Mouse (Mus musculus) neural tube, embryonic 11.5 days (tissue): Measurements from ENCODE around the gene Zfp984. TPM values are rescaled to one million over a fixed set of nuclear protein-coding genes. Genes with fewer than 3 reads are reported as not detected.
A peak's percentile ranks its signal among the peaks of the same experiment; 100 is the strongest.
"Not testable (repeated sequence)": the region's sequence is repeated elsewhere in the genome, so short reads cannot be mapped to it uniquely, and the experiment has no call there.

ENCODE experiments used
- ATAC-seq: fragments of 200-750 bp; cut with Nextera tagmentation; 2 replicates; pipeline ENCODE4 v1.8.0; 2017; ENCODE audit warnings: moderate number of reproducible peaks, mild to moderate bottlenecking, moderate TSS enrichment, moderate library complexity; ENCODE audit not compliant: insufficient read depth, low FRiP score, low TSS enrichment
- DNase-seq: peaks from one replicate; pipeline ENCODE4 v3.0.0-alpha.2; 2015; ENCODE audit warnings: low spot score
- H3K27ac ChIP-seq: fragments of 300-500 bp; sonication (generic); 2 replicates; pipeline ENCODE4 v1.5.1; 2014; ENCODE audit warnings: low read depth, mild to moderate bottlenecking, low read length
- H3K27me3 ChIP-seq: fragments of 300-500 bp; sonication (generic); 2 replicates; pipeline ENCODE4 v1.6.1; 2014; ENCODE audit warnings: mild to moderate bottlenecking, low read length, mixed read lengths; ENCODE audit not compliant: control insufficient read depth, insufficient read depth
- H3K36me3 ChIP-seq: fragments of 300-500 bp; sonication (generic); 2 replicates; pipeline ENCODE4 v1.6.1; 2014; ENCODE audit warnings: mild to moderate bottlenecking, low read length, moderate library complexity, mixed read lengths; ENCODE audit not compliant: control insufficient read depth, insufficient read depth
- H3K4me1 ChIP-seq: fragments of 300-500 bp; sonication (generic); 2 replicates; pipeline ENCODE4 v1.6.1; 2014; ENCODE audit warnings: low read length, mixed read lengths; ENCODE audit not compliant: control insufficient read depth, insufficient read depth
- H3K4me2 ChIP-seq: fragments of 300-500 bp; sonication (generic); 2 replicates; pipeline ENCODE4 v1.6.1; 2014; ENCODE audit warnings: low read depth, mild to moderate bottlenecking, moderate library complexity
- H3K4me3 ChIP-seq: fragments of 300-500 bp; sonication (generic); 2 replicates; pipeline ENCODE4 v1.5.1; 2014; ENCODE audit warnings: low read depth, low read length
- H3K9ac ChIP-seq: fragments of 300-500 bp; sonication (generic); 2 replicates; pipeline ENCODE4 v1.6.1; 2014; ENCODE audit warnings: mild to moderate bottlenecking, low read length
- H3K9me3 ChIP-seq: fragments of 300-500 bp; sonication (generic); 2 replicates; pipeline ENCODE4 v1.6.1; 2016; ENCODE audit warnings: low read length; ENCODE audit not compliant: control insufficient read depth
- WGBS: fragments of 180-500 bp; shearing (Covaris S2); extraction: QIAGEN DNeasy Blood & Tissue Kit; methylation state at CpG from one replicate; pipeline ENCODE4 v1.1.7; 2014; 5-methylcytosine and 5-hydroxymethylcytosine counted together
- polyA plus RNA-seq: library from polyadenylated mRNA; unstranded; fragments of >200 nt; fragmentation: Nextera tagmentation; extraction: Ambion mirVana; gene quantifications from 2 replicates; pipeline ENCODE4 v1.2.1, GENCODE M21; 2014

Zfp984 gene
- polyA plus RNA-seq, 1 experiment from 2014 or later = 7.5 TPM

DNA sequence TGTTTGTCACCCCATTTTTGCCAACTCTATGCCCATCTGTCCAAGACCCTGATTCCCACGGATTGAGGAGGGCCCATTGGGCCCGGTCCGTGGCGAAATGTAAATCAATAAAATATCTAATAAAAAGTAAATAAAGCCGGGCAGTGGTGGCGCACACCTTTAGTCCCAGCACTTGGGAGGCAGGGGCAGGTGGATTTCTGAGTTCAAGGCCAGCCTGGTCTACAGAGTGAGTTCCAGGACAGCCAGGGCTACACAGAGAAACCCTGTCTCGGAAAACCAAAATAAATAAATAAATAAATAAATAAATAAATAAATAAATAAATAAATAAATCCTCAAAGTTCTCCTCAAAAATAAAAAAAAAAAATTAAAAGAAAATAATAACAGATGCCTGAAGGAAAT is 10.1 kb upstream of the Zfp984 start:
- H3K36me3 ChIP-seq, H3K4me1 ChIP-seq, H3K9ac ChIP-seq, H3K9me3 ChIP-seq, H3K27me3 ChIP-seq, H3K4me3 ChIP-seq, DNase-seq, H3K4me2 ChIP-seq, H3K27ac ChIP-seq: not testable (repeated sequence)
- WGBS = 85% methylated on average over 7 of the region's 7 CpGs
- 0 out of 2 replicates have a peak, but pooled peaks have one; percentile 36 for ATAC-seq

DNA sequence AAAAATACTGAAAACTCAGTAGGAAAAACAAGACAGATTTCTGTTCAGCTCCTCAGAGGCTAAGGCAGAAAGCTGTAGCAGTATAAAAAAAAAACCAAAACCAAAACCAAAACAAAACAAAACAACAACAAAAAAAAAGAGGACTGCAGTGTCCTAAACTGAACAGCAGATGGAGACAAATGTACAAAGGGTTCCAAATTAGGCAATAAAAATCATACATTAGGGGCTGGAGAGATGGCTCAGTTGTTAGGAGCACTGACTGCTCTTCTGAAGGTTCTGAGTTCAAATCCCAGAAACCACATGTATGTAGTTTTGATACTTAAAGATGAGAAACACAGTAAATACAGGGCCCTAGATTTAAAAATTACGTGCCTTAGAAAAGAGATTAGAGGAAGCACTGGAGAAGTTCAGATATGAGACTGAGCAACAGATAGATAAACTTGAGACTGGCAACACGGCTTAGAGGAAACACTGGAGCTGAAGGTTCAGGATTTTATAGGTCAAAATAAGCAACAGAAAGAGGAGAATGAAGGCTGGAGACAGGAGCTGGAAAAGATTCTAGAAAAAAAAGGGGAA is 5.1 kb upstream of the Zfp984 start:
- Histone ChIP-seq H3K4me2 (no peak overlapping the region), H3K9ac (no peak overlapping the region), H3K27me3 (no peaks in the 10 kb centered on the region), H3K4me1 (no peaks in the 10 kb centered on the region), H3K9me3 (no peaks in the 10 kb centered on the region), H3K4me3 (no peak overlapping the region), H3K36me3 (no peaks in the 10 kb centered on the region), H3K27ac (no peak overlapping the region)
- ATAC-seq (no peak), DNase-seq (no peak)
- 83% methylated on average over 2 of the region's 2 CpGs for WGBS

DNA sequence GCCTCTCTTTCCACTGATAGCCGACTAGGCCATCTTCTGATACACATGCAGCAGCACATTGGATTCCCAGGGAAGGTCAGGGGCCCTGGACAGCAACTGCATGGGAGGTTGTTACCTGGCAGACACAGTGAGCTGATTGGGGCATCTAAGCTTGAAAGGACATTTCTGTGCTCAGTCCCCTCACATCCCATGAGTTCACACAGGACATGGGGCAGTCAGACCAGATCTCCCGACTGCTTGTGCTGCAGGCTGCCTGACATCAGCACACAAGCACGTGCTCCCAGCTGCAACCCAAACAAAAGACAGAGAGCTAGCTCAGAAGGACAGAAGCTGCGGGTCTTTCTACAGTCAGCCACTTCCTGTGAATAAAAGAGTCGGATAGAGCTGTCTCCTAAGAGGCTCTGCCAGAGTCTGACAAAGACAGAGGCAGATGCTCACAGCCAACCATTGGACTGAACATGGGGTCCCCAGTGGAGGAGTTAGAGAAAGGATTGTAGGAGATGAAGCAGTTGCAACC is 3.7 kb upstream of the Zfp984 start:
- no peak overlapping the region for H3K9ac ChIP-seq
- no peaks in the 10 kb centered on the region for H3K9me3 ChIP-seq
- no peaks in the 10 kb centered on the region for H3K4me1 ChIP-seq
- no peak overlapping the region for H3K4me2 ChIP-seq
- no peak overlapping the region for H3K27ac ChIP-seq
- DNase-seq = no peak
- H3K36me3 ChIP-seq = no peaks in the 10 kb centered on the region
- 43% methylated on average over 5 of the region's 5 CpGs for WGBS
- H3K4me3 ChIP-seq = no peak overlapping the region
- no peaks in the 10 kb centered on the region for H3K27me3 ChIP-seq
- ATAC-seq = no peak

DNA sequence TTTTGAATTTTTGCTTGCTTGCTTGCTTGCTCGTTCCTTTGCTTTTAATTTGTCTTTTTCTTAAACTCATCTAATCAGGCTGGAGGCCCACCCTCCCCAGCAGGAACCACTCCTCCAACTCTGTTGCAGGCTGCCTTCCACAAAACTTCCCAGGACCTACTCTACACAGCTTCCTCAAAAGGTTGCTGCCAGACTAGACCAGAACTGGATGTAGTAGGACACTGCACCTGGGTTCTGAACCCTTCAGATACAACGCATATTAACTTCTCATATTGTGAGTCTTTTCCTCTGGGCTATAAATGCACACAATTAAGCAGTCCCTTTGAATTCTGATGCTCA is 347 bp upstream of the Zfp984 start:
- H3K27me3 ChIP-seq, ATAC-seq, H3K9me3 ChIP-seq, DNase-seq, H3K4me3 ChIP-seq, H3K4me1 ChIP-seq, H3K27ac ChIP-seq, H3K9ac ChIP-seq, H3K36me3 ChIP-seq: not testable (repeated sequence)
- 45% methylated on average over 2 of the region's 2 CpGs for WGBS
- 0 out of 2 replicates have a peak overlapping the region, but pooled peaks have one; percentile 17 for H3K4me2 ChIP-seq

DNA sequence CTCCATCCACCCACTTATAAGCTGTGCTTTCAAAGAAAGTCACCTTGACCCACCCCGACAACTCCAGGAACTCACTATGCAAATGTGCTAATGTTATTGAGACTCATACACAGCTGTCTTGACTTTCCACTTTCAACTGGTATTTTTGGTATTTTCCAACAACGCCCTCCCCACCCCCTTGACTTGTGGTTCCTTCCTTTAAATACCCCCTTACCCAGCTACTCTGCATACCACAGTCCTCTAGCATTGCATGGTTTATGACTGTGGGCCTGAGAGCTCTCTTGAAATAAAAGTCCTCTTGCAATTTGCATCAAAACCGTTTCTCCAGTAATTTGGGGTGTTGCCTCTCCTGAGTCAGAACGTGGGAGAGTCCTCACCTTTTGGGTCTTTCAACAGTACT is 1.1 kb downstream of the Zfp984 start:
- not testable (repeated sequence) for H3K9me3 ChIP-seq, H3K27ac ChIP-seq, DNase-seq, H3K4me2 ChIP-seq, H3K4me3 ChIP-seq, H3K9ac ChIP-seq, H3K36me3 ChIP-seq, H3K27me3 ChIP-seq, H3K4me1 ChIP-seq
- ATAC-seq = peak; percentile 43
- 65% methylated on average over 4 of the region's 4 CpGs for WGBS

DNA sequence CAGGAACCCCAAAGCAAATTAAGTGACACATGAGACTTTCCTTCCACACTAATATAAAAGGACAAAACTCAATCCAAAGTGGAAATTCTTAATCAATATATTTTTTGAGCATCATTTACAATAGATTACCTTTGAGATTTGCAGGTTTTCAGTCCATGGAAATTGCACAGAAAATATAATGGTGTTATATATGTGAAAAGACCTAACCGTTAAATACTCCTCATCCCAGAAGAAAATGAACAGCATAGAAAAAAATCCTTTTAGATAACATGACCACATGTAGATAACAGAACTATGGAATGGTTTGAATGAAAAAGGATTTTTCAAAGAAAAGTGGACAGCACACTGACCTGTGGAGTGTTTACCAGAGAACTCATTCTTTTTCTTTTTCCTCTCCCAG is 14.3 kb downstream of the Zfp984 start:
- not testable (repeated sequence) for H3K27ac ChIP-seq, H3K4me1 ChIP-seq, H3K36me3 ChIP-seq, DNase-seq, H3K9me3 ChIP-seq, H3K9ac ChIP-seq, H3K4me2 ChIP-seq, ATAC-seq, H3K27me3 ChIP-seq, H3K4me3 ChIP-seq
- 98% methylated on average over 1 of the region's 1 CpGs for WGBS

GRCm38 (mm10) chr4:147794026-147794665 is 15.4 kb downstream of the Zfp984 start:
- ATAC-seq, H3K27me3 ChIP-seq, DNase-seq, H3K9ac ChIP-seq, H3K36me3 ChIP-seq, H3K9me3 ChIP-seq, H3K4me2 ChIP-seq, H3K4me3 ChIP-seq, H3K27ac ChIP-seq, H3K4me1 ChIP-seq: not testable (repeated sequence)
- WGBS = 93% methylated on average over 1 of the region's 3 CpGs

DNA sequence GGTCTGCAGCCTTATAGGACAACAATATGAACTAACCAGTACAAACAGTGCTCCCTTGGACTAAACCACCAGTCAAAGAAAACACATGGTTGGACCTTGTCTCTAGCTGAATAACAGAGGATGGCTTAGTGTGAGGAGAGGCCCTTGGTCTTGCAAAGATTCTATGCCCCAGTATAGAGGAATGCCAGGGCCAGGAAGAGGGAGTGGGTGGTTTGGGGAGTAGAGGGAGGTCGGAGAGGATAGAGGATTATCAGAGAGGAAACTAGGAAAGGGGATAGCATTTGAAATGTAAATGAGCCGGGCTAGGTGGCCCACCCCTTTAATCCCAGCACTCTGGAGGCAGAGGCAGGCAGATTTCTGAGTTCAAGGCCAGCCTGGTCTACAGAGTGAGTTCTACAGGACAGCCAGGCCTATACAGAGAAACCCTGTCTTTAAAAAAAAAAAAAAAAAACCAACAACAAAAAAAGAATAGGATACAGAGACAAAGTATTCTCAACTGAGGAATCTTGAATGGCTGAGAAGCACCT is 16.1 kb downstream of the Zfp984 start:
- H3K9me3 ChIP-seq, H3K4me2 ChIP-seq, H3K9ac ChIP-seq, H3K4me3 ChIP-seq, ATAC-seq, H3K27me3 ChIP-seq, H3K27ac ChIP-seq, H3K4me1 ChIP-seq, DNase-seq, H3K36me3 ChIP-seq: not testable (repeated sequence)
- 70% methylated on average over 2 of the region's 2 CpGs for WGBS

- not testable (repeated sequence) for H3K9me3 ChIP-seq, H3K4me3 ChIP-seq, DNase-seq, H3K36me3 ChIP-seq, H3K9ac ChIP-seq, H3K27ac ChIP-seq, H3K27me3 ChIP-seq, H3K4me2 ChIP-seq, H3K4me1 ChIP-seq
- peak; percentile 54; the same call in 1 of the 2 replicates for ATAC-seq
These were observed 17.9 kb downstream of the Zfp984 start for GRCm38 (mm10) chr4:147791729-147792128.
